Mouse (Mus musculus): ENCODE measurements at regions not wholly inside any gene's neighbourhood (a gene's known extent, or its start where the extent isn't known, plus 50 kb on each side); places are given as distances from the start of the nearest gene placed in this dataset.

- Histone ChIP-seq H3K4me1 (ENCODE audit: control insufficient read depth, insufficient read depth, low read length) (no peaks in the 10 kb centered on the region), H3K27ac (ENCODE audit: insufficient read depth, low read length) (no peak overlapping the region), H3K4me3 (ENCODE audit: insufficient read depth, low read length) (no peak overlapping the region)
- TF ChIP-seq POLR2A (IDR thresholded peaks at IDR 0.05; ENCODE audit: extremely low read depth, insufficient read depth, low read length) (no peak), CTCF (IDR thresholded peaks at IDR 0.05; ENCODE audit: extremely low read depth, insufficient read depth, low read length) (no peak)
These were observed 55.4 kb upstream of the Bnc1 start for GRCm38 (mm10) chr7:82047456-82047855.

GRCm38 (mm10) chr7:82053411-82053810 lies 61.3 kb upstream of the Bnc1 start:
- Histone ChIP-seq H3K4me1 (ENCODE audit: control insufficient read depth, insufficient read depth, low read length) (no peaks in the 10 kb centered on the region), H3K27ac (ENCODE audit: insufficient read depth, low read length) (no peak overlapping the region), H3K4me3 (ENCODE audit: insufficient read depth, low read length) (no peak overlapping the region)
- no peak for TF ChIP-seq POLR2A (IDR thresholded peaks at IDR 0.05; ENCODE audit: extremely low read depth, insufficient read depth, low read length)
- TF ChIP-seq CTCF (IDR thresholded peaks at IDR 0.05; ENCODE audit: extremely low read depth, insufficient read depth, low read length): no peak

- no peak for TF ChIP-seq CTCF (IDR thresholded peaks at IDR 0.05; ENCODE audit: extremely low read depth, insufficient read depth, low read length)
- no peak for TF ChIP-seq POLR2A (IDR thresholded peaks at IDR 0.05; ENCODE audit: extremely low read depth, insufficient read depth, low read length)
- H3K27ac ChIP-seq (ENCODE audit: insufficient read depth, low read length): no peak overlapping the region
- H3K4me3 ChIP-seq (ENCODE audit: insufficient read depth, low read length): no peak overlapping the region
- no peaks in the 10 kb centered on the region for H3K4me1 ChIP-seq (ENCODE audit: control insufficient read depth, insufficient read depth, low read length)
These were observed 64.6 kb upstream of the Bnc1 start for GRCm38 (mm10) chr7:82056551-82057230.

GRCm38 (mm10) chr7:82063407-82063806 lies 71.3 kb upstream of the Bnc1 start:
- no peaks in the 10 kb centered on the region for H3K4me1 ChIP-seq (ENCODE audit: control insufficient read depth, insufficient read depth, low read length)
- no peak overlapping the region for H3K4me3 ChIP-seq (ENCODE audit: insufficient read depth, low read length)
- TF ChIP-seq POLR2A (IDR thresholded peaks at IDR 0.05; ENCODE audit: extremely low read depth, insufficient read depth, low read length) (no peak), CTCF (IDR thresholded peaks at IDR 0.05; ENCODE audit: extremely low read depth, insufficient read depth, low read length) (no peak)
- no peak overlapping the region for H3K27ac ChIP-seq (ENCODE audit: insufficient read depth, low read length)

- H3K27ac ChIP-seq (ENCODE audit: insufficient read depth, low read length): no peak overlapping the region
- TF ChIP-seq CTCF (IDR thresholded peaks at IDR 0.05; ENCODE audit: extremely low read depth, insufficient read depth, low read length) (no peak), POLR2A (IDR thresholded peaks at IDR 0.05; ENCODE audit: extremely low read depth, insufficient read depth, low read length) (no peak)
- H3K4me3 ChIP-seq (ENCODE audit: insufficient read depth, low read length): no peak overlapping the region
- H3K4me1 ChIP-seq (ENCODE audit: control insufficient read depth, insufficient read depth, low read length): peaks cover 2% of the 10 kb centered on the region; the same call in 1 of the 2 replicates
These were observed 77.7 kb upstream of the Bnc1 start for GRCm38 (mm10) chr7:82069629-82070450.

GRCm38 (mm10) chr7:82070946-82071727 lies 79.0 kb upstream of the Bnc1 start:
- H3K27ac ChIP-seq (ENCODE audit: insufficient read depth, low read length): no peak overlapping the region
- peaks cover 4% of the 10 kb centered on the region for H3K4me1 ChIP-seq (ENCODE audit: control insufficient read depth, insufficient read depth, low read length)
- TF ChIP-seq POLR2A (IDR thresholded peaks at IDR 0.05; ENCODE audit: extremely low read depth, insufficient read depth, low read length): no peak
- no peak for TF ChIP-seq CTCF (IDR thresholded peaks at IDR 0.05; ENCODE audit: extremely low read depth, insufficient read depth, low read length)
- H3K4me3 ChIP-seq (ENCODE audit: insufficient read depth, low read length): no peak overlapping the region

GRCm38 (mm10) chr7:82075359-82075758 lies 83.3 kb upstream of the Bnc1 start:
- TF ChIP-seq CTCF (IDR thresholded peaks at IDR 0.05; ENCODE audit: extremely low read depth, insufficient read depth, low read length): no peak
- no peak for TF ChIP-seq POLR2A (IDR thresholded peaks at IDR 0.05; ENCODE audit: extremely low read depth, insufficient read depth, low read length)
- Histone ChIP-seq H3K4me1 (ENCODE audit: control insufficient read depth, insufficient read depth, low read length) (peaks cover 3% of the 10 kb centered on the region; the same call in 1 of the 2 replicates), H3K4me3 (ENCODE audit: insufficient read depth, low read length) (no peak overlapping the region), H3K27ac (ENCODE audit: insufficient read depth, low read length) (no peak overlapping the region)

- TF ChIP-seq POLR2A (IDR thresholded peaks at IDR 0.05; ENCODE audit: extremely low read depth, insufficient read depth, low read length) (no peak), CTCF (IDR thresholded peaks at IDR 0.05; ENCODE audit: extremely low read depth, insufficient read depth, low read length) (no peak)
- Histone ChIP-seq H3K4me1 (ENCODE audit: control insufficient read depth, insufficient read depth, low read length) (no peaks in the 10 kb centered on the region), H3K27ac (ENCODE audit: insufficient read depth, low read length) (no peak overlapping the region)
These were observed 89.8 kb upstream of the Bnc1 start for GRCm38 (mm10) chr7:82081851-82082250.

GRCm38 (mm10) chr7:82082883-82083282 lies 90.8 kb upstream of the Sh3gl3 start:
- H3K27ac ChIP-seq (ENCODE audit: insufficient read depth, low read length): no peak overlapping the region
- TF ChIP-seq CTCF (IDR thresholded peaks at IDR 0.05; ENCODE audit: extremely low read depth, insufficient read depth, low read length) (no peak), POLR2A (IDR thresholded peaks at IDR 0.05; ENCODE audit: extremely low read depth, insufficient read depth, low read length) (no peak)

More at GRCm38 (mm10) chr7:82081851-82082250, 89.8 kb upstream of the Bnc1 start:
- H3K4me3 ChIP-seq (ENCODE audit: insufficient read depth, low read length): no peak overlapping the region

More at GRCm38 (mm10) chr7:82082883-82083282, 90.8 kb upstream of the Sh3gl3 start:
- H3K4me3 ChIP-seq (ENCODE audit: insufficient read depth, low read length): no peak overlapping the region
- H3K4me1 ChIP-seq (ENCODE audit: control insufficient read depth, insufficient read depth, low read length): no peaks in the 10 kb centered on the region
